Mouse (Mus musculus) ES-E14 (cell line): ENCODE results near the gene N4bp1. TPM values are rescaled to one million over a fixed set of nuclear protein-coding genes. Genes with fewer than 3 reads are reported as not detected.

Experiments
- DNase-seq: peaks from one replicate; pipeline ENCODE4 v3.0.0-alpha.2; 2013; ENCODE audit warnings: low read depth, low spot score
- H3K27ac ChIP-seq: 2 replicates; pipeline ENCODE4 v1.5.1; 2012; ENCODE audit warnings: low read depth, mild to moderate bottlenecking, low read length, moderate library complexity, mixed read lengths; ENCODE audit not compliant: poor library complexity, insufficient read depth, severe bottlenecking
- H3K36me3 ChIP-seq: 2 replicates; pipeline ENCODE4 v1.6.1; 2012; ENCODE audit warnings: mild to moderate bottlenecking, low read length, moderate library complexity, mixed read lengths; ENCODE audit not compliant: control insufficient read depth, poor library complexity, insufficient read depth, severe bottlenecking
- H3K4me1 ChIP-seq, 2 experiments: fragments of 150-350 bp in 1 of 2; sonication (generic) in 1 of 2; 2 replicates each; pipeline ENCODE4 v1.6.1; 2012; ENCODE audit warnings: low read length in 2 of 2, mild to moderate bottlenecking in 1 of 2, mixed read lengths in 1 of 2; ENCODE audit not compliant: control insufficient read depth in 2 of 2, insufficient read depth in 2 of 2, poor library complexity in 1 of 2
- H3K4me3 ChIP-seq, 2 experiments: fragments of 150-350 bp in 1 of 2; sonication (generic) in 1 of 2; 2 replicates each; pipeline ENCODE4 v1.5.1; 2012; ENCODE audit warnings: low read length in 2 of 2, low read depth in 1 of 2, mild to moderate bottlenecking in 1 of 2, mixed read lengths in 1 of 2; ENCODE audit not compliant: insufficient read depth in 1 of 2, poor library complexity in 1 of 2, severe bottlenecking in 1 of 2
- H3K9ac ChIP-seq: 2 replicates; pipeline ENCODE4 v1.6.1; 2012; ENCODE audit warnings: low read depth, mild to moderate bottlenecking, low read length, mixed read lengths; ENCODE audit not compliant: poor library complexity, insufficient read depth, severe bottlenecking
- H3K9me3 ChIP-seq: fragments of 150-350 bp; sonication (generic); 2 replicates; pipeline ENCODE4 v1.6.1; 2012; ENCODE audit warnings: low read depth, mild to moderate bottlenecking, low read length; ENCODE audit not compliant: control insufficient read depth, insufficient read depth
- CHD2 ChIP-seq: IDR thresholded peaks from 2 replicates; pipeline ENCODE4 v1.6.1; 2014; ENCODE audit warnings: mild to moderate bottlenecking, low read depth, low read length, inconsistent platforms
- HCFC1 ChIP-seq: IDR thresholded peaks from 2 replicates; pipeline ENCODE4 v1.6.1; 2012; ENCODE audit warnings: low read length, inconsistent platforms, borderline replicate concordance; ENCODE audit not compliant: insufficient read depth
- MAFK ChIP-seq: IDR thresholded peaks from 2 replicates; pipeline ENCODE4 v1.6.1; 2014; ENCODE audit warnings: mild to moderate bottlenecking, low read depth, low read length, inconsistent platforms; ENCODE audit not compliant: insufficient read depth
- ZC3H11A ChIP-seq: IDR thresholded peaks from 2 replicates; pipeline ENCODE4 v1.6.1; 2012; ENCODE audit warnings: low read depth, mild to moderate bottlenecking, inconsistent platforms, low read length, borderline replicate concordance
- ZNF384 ChIP-seq: IDR thresholded peaks from 2 replicates; pipeline ENCODE4 v1.6.1; 2012; ENCODE audit warnings: low read depth, low read length, inconsistent platforms
- in situ Hi-C, 2 experiments: fragments of 600-800 bp; cut with MboI; formaldehyde crosslinking; loops; one replicate each; pipeline ENCODE4 v1.15.1; 2025; ENCODE audit warnings: low sequenced_read_pairs in 2 of 2, inconsistent platforms in 1 of 2; ENCODE audit not compliant: unreplicated experiment in 2 of 2
- total RNA-seq: library from RNA; depleted of rRNA; stranded (reverse); fragments of 300-350 nt; gene quantifications from 2 replicates; pipeline ENCODE4 v1.2.3, GENCODE M21; 2012

The N4bp1 gene
- total RNA-seq, 1 experiment: 40.2 TPM

DNA sequence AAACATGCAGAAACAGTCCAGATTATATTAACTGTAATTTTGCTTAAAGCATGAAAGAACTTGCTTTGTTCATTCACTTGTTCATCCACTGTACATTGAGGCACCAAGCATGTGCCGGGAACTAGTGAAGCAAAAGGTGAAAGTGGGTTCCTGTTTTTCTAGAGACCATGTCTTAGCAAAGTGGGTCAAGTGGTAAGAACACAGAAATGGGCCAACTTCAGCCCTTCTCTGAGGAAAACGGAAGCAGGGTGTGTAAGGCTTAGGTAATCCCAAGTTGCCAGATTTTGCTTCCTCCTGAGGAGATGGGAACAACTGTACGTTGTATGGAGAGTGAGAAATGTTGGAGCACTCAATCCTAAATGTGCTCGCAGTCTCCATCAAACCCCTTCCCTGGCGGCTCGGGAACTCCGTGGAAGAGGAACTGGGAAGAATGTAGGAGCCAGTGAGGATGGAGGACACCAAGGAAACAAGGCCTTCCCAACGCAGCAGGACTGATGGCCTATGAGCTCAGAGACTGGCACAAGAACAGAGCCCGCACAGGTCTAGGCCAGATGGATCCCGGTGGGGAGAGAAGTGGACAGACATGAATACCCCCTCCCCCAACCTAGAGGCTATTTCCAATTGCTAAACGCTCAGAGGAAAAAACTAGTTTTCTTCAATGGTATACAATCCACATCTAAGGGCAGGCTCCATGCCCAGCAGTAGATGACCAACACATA lies 12.8 kb downstream of the N4bp1 start:
- Histone ChIP-seq H3K9me3 (no peaks in the 10 kb centered on the region), H3K4me1 (peaks cover 18 to 20% of the 10 kb centered on the region in 2 experiments), H3K4me3 (peak overlapping the region in 1 of 2 experiments; percentile 23; a peak in 1 of 4 replicates), H3K36me3 (no peaks in the 10 kb centered on the region; the same call in 1 of the 2 replicates), H3K9ac (no peak overlapping the region), H3K27ac (no peak overlapping the region)
- no peak for DNase-seq
- in situ Hi-C loops: no loop called here
- no peak for TF ChIP-seq HCFC1

DNA sequence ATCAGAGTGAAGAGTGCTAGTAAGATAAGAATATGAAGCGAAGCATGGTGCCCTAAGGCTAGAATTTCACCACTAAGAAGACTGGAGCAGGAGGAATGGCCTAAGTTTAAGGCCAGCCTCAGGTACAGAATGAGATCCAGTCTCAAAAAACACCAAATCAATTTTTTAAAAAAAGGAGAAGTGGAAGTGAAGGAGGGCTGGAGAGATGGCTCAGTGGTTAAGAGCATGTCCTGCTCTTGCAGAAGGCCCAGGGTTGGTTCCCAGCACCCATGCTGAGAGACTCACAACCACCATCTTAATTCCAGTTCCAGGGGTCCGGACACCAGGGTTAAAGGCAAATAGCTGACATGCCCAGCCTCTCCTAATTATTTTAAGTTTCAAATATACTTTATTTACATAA lies 13.6 kb downstream of the N4bp1 start:
- Histone ChIP-seq H3K36me3 (no peaks in the 10 kb centered on the region; the same call in 1 of the 2 replicates), H3K9ac (no peak overlapping the region), H3K27ac (no peak overlapping the region), H3K4me3 (no peak overlapping the region), H3K9me3 (no peaks in the 10 kb centered on the region), H3K4me1 (peaks cover 18 to 24% of the 10 kb centered on the region in 2 experiments)
- no peak for DNase-seq
- no peak for TF ChIP-seq ZC3H11A
- TF ChIP-seq ZNF384: no peak
- no peak for TF ChIP-seq MAFK
- no peak for TF ChIP-seq CHD2
- no peak for TF ChIP-seq HCFC1
- in situ Hi-C loops: no loop called here

DNA sequence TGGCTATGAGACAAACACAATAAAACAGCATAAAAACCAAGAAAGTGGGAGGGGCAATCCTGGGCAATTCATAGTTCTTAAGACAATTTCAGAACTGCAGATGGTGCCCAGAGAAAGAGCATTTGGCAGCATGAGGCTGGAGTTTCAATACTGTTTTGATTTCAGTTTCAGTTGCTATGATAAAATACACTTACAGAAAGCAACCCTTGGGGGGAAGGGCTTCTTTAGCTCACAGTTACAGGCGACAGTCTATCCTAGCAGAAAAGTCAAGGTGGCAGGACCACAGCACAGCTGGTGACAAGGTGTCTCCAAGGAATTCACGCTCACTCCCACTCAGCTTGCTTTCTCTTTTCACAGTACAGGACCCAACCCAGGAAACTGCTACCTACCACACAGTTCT lies 14.3 kb downstream of the N4bp1 start:
- Histone ChIP-seq H3K4me1 (peaks cover 18 to 26% of the 10 kb centered on the region in 2 experiments), H3K9me3 (no peaks in the 10 kb centered on the region), H3K36me3 (no peaks in the 10 kb centered on the region; the same call in 1 of the 2 replicates), H3K4me3 (no peak overlapping the region), H3K27ac (no peak overlapping the region), H3K9ac (no peak overlapping the region)
- DNase-seq: no peak
- no peak for TF ChIP-seq MAFK
- TF ChIP-seq ZC3H11A: no peak
- in situ Hi-C loops: no loop called here

DNA sequence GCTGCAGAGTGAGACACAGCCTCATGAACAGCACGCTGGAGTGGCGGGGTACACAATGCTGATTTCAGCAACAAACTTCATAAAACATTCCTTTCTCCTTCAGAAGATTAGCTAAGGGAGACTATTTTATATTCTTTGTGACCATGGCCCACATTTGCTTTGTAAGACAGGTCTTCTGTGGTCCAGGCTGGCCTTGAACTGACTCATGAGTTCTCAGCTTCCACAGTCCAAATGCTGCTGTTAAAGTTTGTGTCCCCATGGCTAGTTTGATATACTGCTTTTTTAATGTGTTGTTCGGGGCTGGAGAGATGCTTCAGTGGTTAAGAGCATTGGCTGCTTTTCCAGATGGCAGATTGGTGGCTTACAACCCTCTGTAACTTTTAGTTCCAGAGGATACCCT lies 17.0 kb downstream of the N4bp1 start:
- H3K27ac ChIP-seq: no peak overlapping the region
- no peak for DNase-seq
- H3K4me3 ChIP-seq: no peak overlapping the region
- TF ChIP-seq MAFK (no peak), HCFC1 (no peak)
- no peaks in the 10 kb centered on the region for H3K36me3 ChIP-seq
- no peak overlapping the region for H3K9ac ChIP-seq
- H3K9me3 ChIP-seq: no peaks in the 10 kb centered on the region
- in situ Hi-C loops: no loop called here
- H3K4me1 ChIP-seq: peaks cover 15 to 19% of the 10 kb centered on the region in 2 experiments

DNA sequence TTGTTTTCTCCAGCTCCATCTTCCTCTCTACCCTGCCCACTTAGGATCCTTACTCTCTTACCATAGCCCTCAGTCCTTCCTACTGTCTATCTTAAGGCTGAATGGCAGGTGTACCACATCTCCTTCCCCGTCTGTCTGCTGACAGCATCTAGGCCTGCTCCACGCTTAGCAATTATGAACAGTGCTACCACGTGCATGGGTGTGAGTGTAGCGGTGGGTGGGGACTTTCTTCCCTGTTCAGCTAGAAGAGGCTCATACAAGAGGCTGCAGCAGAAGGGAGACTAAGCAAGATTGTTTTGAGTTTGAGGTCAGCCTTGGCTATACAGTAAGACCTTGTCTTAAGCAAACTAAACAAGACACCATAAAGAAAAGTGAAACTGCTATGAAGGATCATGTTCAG lies 20.3 kb downstream of the N4bp1 start:
- Histone ChIP-seq H3K27ac (no peak overlapping the region), H3K9ac (no peak overlapping the region), H3K4me3 (no peak overlapping the region), H3K36me3 (peaks cover 13% of the 10 kb centered on the region), H3K9me3 (no peaks in the 10 kb centered on the region), H3K4me1 (peaks cover 8 to 15% of the 10 kb centered on the region in 2 experiments; a peak in 3 of 4 replicates)
- in situ Hi-C loops: no loop called here
- TF ChIP-seq MAFK: no peak
- TF ChIP-seq HCFC1: no peak
- no peak for TF ChIP-seq ZNF384
- DNase-seq: no peak
